Mouse (Mus musculus) left cerebral cortex, adult 9 months (tissue): ENCODE measurements at regions not wholly inside any gene's neighbourhood (a gene's known extent, or its start where the extent isn't known, plus 50 kb on each side); places are given as distances from the start of the nearest gene placed in this dataset.

Experiments used
- DNase-seq, 2 experiments: peaks; one replicate each; pipeline ENCODE4 v3.0.0; 2022; ENCODE audit warnings: low spot score in 2 of 2

- DNase-seq, result no peak
These were observed 87.6 kb upstream of the Cpeb4 start for GRCm38 (mm10) chr11:31784332-31784901.

GRCm38 (mm10) chr11:31785160-31785559, 86.9 kb upstream of the Cpeb4 start:
- no peak for DNase-seq

- no peak for DNase-seq
These were observed 84.6 kb upstream of the Cpeb4 start for GRCm38 (mm10) chr11:31787376-31787775.

- no peak for DNase-seq
These were observed 83.9 kb upstream of the Cpeb4 start for GRCm38 (mm10) chr11:31787917-31788703.

GRCm38 (mm10) chr11:31789967-31790366, 82.0 kb upstream of the Cpeb4 start:
- DNase-seq, result no peak

GRCm38 (mm10) chr11:31791264-31791663, 80.7 kb upstream of the Cpeb4 start:
- DNase-seq, result no peak

- no peak for DNase-seq
These were observed 76.9 kb upstream of the Cpeb4 start for GRCm38 (mm10) chr11:31795084-31795483.

- DNase-seq, result peak in 1 of 2 experiments; percentile 58
These were observed 75.8 kb upstream of the Cpeb4 start for GRCm38 (mm10) chr11:31796245-31796644.

- DNase-seq, result no peak
These were observed 70.4 kb upstream of the Cpeb4 start for GRCm38 (mm10) chr11:31801575-31801974.

- no peak for DNase-seq
These were observed 68.6 kb upstream of the Cpeb4 start for GRCm38 (mm10) chr11:31803319-31803891.

GRCm38 (mm10) chr11:31804518-31804917, 67.5 kb upstream of the Cpeb4 start:
- DNase-seq, result no peak

GRCm38 (mm10) chr11:31807461-31808215, 64.4 kb upstream of the Cpeb4 start:
- DNase-seq, result peak in 1 of 2 experiments; percentile 63

- no peak for DNase-seq
These were observed 63.7 kb upstream of the Cpeb4 start for GRCm38 (mm10) chr11:31808216-31808838.

GRCm38 (mm10) chr11:31810011-31810786, 61.8 kb upstream of the Cpeb4 start:
- DNase-seq, result no peak

- DNase-seq, result no peak
These were observed 59.8 kb upstream of the Cpeb4 start for GRCm38 (mm10) chr11:31812215-31812614.

- DNase-seq, result no peak
These were observed 57.4 kb upstream of the Cpeb4 start for GRCm38 (mm10) chr11:31814616-31815015.

- peak; percentile 55 to 68 for DNase-seq
These were observed 56.0 kb upstream of the Cpeb4 start for GRCm38 (mm10) chr11:31815855-31816488.

- DNase-seq, result peak in 1 of 2 experiments; percentile 43
These were observed 54.0 kb upstream of the Cpeb4 start for GRCm38 (mm10) chr11:31818032-31818431.

GRCm38 (mm10) chr11:31819964-31820363, 52.0 kb upstream of the Cpeb4 start:
- no peak for DNase-seq
